10 mouse cellular contexts compared by ENCODE assay signal in genomic region chr11:99265220-99265619, GRCm38 (mm10). TPM values are rescaled to one million over a fixed set of nuclear protein-coding genes. Genes with fewer than 3 reads are reported as not detected.
DNase-seq lines count a peak whose midpoint lies in the region; ATAC-seq and TF ChIP-seq lines count a peak whose summit lies in the region.
"Had no signal": no experiment of that assay in that cellular context is flagged by ENCODE, and none has a peak within 500 bp of the region (broad histone marks: within the 10 kb centered on the region; RNA-seq: fewer than 3 reads in every experiment).

No protein-coding gene starts in this region.

- no peaks in the 10 kb centered on the region for H3K4me1 ChIP-seq in heart, embryonic 11.5 days (ENCODE audit: control insufficient read depth, insufficient read depth, low read length)
- no peaks in the 10 kb centered on the region for H3K4me1 ChIP-seq in kidney, postnatal 0 days (replicated peaks; ENCODE audit: insufficient read depth, low read length)
- H3K4me1 ChIP-seq in hindbrain, embryonic 16.5 days (ENCODE audit: control insufficient read depth, insufficient read depth, low read depth, low read length) = no peaks in the 10 kb centered on the region

- no peak overlapping the region for H3K4me3 ChIP-seq in heart, embryonic 11.5 days (ENCODE audit: low read depth, low read length)
- H3K4me3 ChIP-seq in kidney, postnatal 0 days (replicated peaks; ENCODE audit: low read depth, low read length) = no peak overlapping the region
- no peak overlapping the region for H3K4me3 ChIP-seq in hindbrain, embryonic 16.5 days (ENCODE audit: low read length)
- H3K4me3 ChIP-seq: limb, embryonic 13.5 days had no signal

- H3K9ac ChIP-seq in heart, embryonic 11.5 days (ENCODE audit: low read depth, low read length) = no peak overlapping the region
- no peak overlapping the region for H3K9ac ChIP-seq in kidney, postnatal 0 days (ENCODE audit: low read depth, low read length)
- H3K9ac ChIP-seq in hindbrain, embryonic 16.5 days (ENCODE audit: low read depth, low read length) = no peak overlapping the region
- H3K9ac ChIP-seq: limb, embryonic 13.5 days had no signal

- no peaks in the 10 kb centered on the region for H3K36me3 ChIP-seq in heart, embryonic 11.5 days (ENCODE audit: control insufficient read depth, insufficient read depth, low read length)
- H3K36me3 ChIP-seq in kidney, postnatal 0 days (ENCODE audit: insufficient read depth, low read length) = no peaks in the 10 kb centered on the region
- H3K36me3 ChIP-seq in hindbrain, embryonic 16.5 days (ENCODE audit: control insufficient read depth, insufficient read depth, low read length) = no peaks in the 10 kb centered on the region
- H3K36me3 ChIP-seq: limb, embryonic 13.5 days had no signal

- no peak overlapping the region for H3K4me2 ChIP-seq in heart, embryonic 11.5 days
- H3K4me2 ChIP-seq in kidney, postnatal 0 days (ENCODE audit: low read length) = no peak overlapping the region
- no peak overlapping the region for H3K4me2 ChIP-seq in hindbrain, embryonic 16.5 days (ENCODE audit: low read length)
- H3K4me2 ChIP-seq: limb, embryonic 13.5 days had no signal

- WGBS in heart, embryonic 11.5 days (ENCODE audit: insufficient replicate concordance) = 57% methylated on average over 9 of the region's 9 CpGs
- 67% methylated on average over 9 of the region's 9 CpGs for WGBS in kidney, postnatal 0 days
- WGBS in hindbrain, embryonic 16.5 days = 71% methylated on average over 9 of the region's 9 CpGs

- no peaks in the 10 kb centered on the region for H3K27me3 ChIP-seq in heart, embryonic 11.5 days (ENCODE audit: control insufficient read depth, insufficient read depth, low read length)
- no peaks in the 10 kb centered on the region for H3K27me3 ChIP-seq in kidney, postnatal 0 days (ENCODE audit: insufficient read depth, low read length)
- no peaks in the 10 kb centered on the region for H3K27me3 ChIP-seq in hindbrain, embryonic 16.5 days (replicated peaks; ENCODE audit: control insufficient read depth, insufficient read depth, low read length)
- H3K27me3 ChIP-seq: limb, embryonic 13.5 days had no signal

- DNase-seq in heart, adult 18-20 months = peak; percentile 25
- DNase-seq in cerebellum, postnatal 25 days = peak; percentile 77 to 84
- no peak for DNase-seq in kidney, postnatal 0 days (ENCODE audit: low spot score)
- DNase-seq in right cerebral cortex, adult 2 months (ENCODE audit: low spot score in 2 of 2) = peak; percentile 71 to 74
- DNase-seq in spleen, postnatal 14 days (ENCODE audit: low spot score in 2 of 2) = no peak
- DNase-seq in thymus, postnatal 0 days (ENCODE audit: low spot score) = no peak

- no peak for TF ChIP-seq CTCF in kidney, postnatal 0 days (IDR thresholded peaks at IDR 0.05; ENCODE audit: low read depth)

- ATAC-seq in heart, embryonic 11.5 days (replicated peaks; ENCODE audit: insufficient number of reproducible peaks, low FRiP score, low TSS enrichment) = no peak
- ATAC-seq in kidney, postnatal 0 days (replicated peaks; ENCODE audit: low FRiP score, low read depth) = no peak
- ATAC-seq in hindbrain, embryonic 16.5 days = no peak

- no peaks in the 10 kb centered on the region for H3K9me3 ChIP-seq in heart, embryonic 11.5 days (replicated peaks; ENCODE audit: control insufficient read depth, low read length)
- no peaks in the 10 kb centered on the region for H3K9me3 ChIP-seq in kidney, postnatal 0 days (replicated peaks; ENCODE audit: low read length)
- no peaks in the 10 kb centered on the region for H3K9me3 ChIP-seq in hindbrain, embryonic 16.5 days (ENCODE audit: control insufficient read depth, low read length)
- H3K9me3 ChIP-seq: limb, embryonic 13.5 days had no signal

- no peak overlapping the region for H3K27ac ChIP-seq in heart, embryonic 11.5 days (ENCODE audit: low read depth, low read length)
- 0 out of 2 replicates have a peak overlapping the region, but pooled peaks have one; percentile 1 for H3K27ac ChIP-seq in kidney, postnatal 0 days
- H3K27ac ChIP-seq in hindbrain, embryonic 16.5 days (ENCODE audit: low read depth, low read length) = no peak overlapping the region
- H3K27ac ChIP-seq: limb, embryonic 13.5 days had no signal

RNA-seq across cellular contexts. Expression of gene Krt24, which starts 19.8 kb away (rescaled TPM):
- total RNA-seq in heart, adult 18-20 months (2021) = not detected
- polyA plus RNA-seq in heart, embryonic 11.5 days (2014; fragmentation: Nextera tagmentation; extraction: Ambion mirVana) = not detected in 2 replicates
- not detected in 2 replicates for polyA plus RNA-seq in kidney, postnatal 0 days (2015; fragmentation: Nextera tagmentation; extraction: Ambion mirVana)
- 0.08 TPM in 1 of 2 replicates, not detected in the other for polyA plus RNA-seq in hindbrain, embryonic 16.5 days (2015; fragmentation: Nextera tagmentation; extraction: Ambion mirVana)
- 0.72 and 0.75 TPM in 2 replicates for polyA plus RNA-seq in thymus, postnatal 0 days (2015; fragmentation: Nextera tagmentation; extraction: Ambion mirVana)
- total RNA-seq: monocyte, adult 5-6 weeks had no signal

RNA-seq across cellular contexts. Expression of gene Krt222, which starts 21.3 kb away (rescaled TPM):
- total RNA-seq in heart, adult 18-20 months (2021) = 10 to 100 TPM; 27.8 to 33.0 TPM
- polyA plus RNA-seq in heart, embryonic 11.5 days (2014; fragmentation: Nextera tagmentation; extraction: Ambion mirVana) = 1.2 TPM in 2 replicates
- polyA plus RNA-seq in kidney, postnatal 0 days (2015; fragmentation: Nextera tagmentation; extraction: Ambion mirVana) = 0.29 and 0.33 TPM in 2 replicates
- 10.9 and 14.3 TPM in 2 replicates for polyA plus RNA-seq in hindbrain, embryonic 16.5 days (2015; fragmentation: Nextera tagmentation; extraction: Ambion mirVana)
- polyA plus RNA-seq in thymus, postnatal 0 days (2015; fragmentation: Nextera tagmentation; extraction: Ambion mirVana) = 1.7 and 2.0 TPM in 2 replicates

RNA-seq across cellular contexts. Expression of gene Smarce1, which starts 34.4 kb away (rescaled TPM):
- 10 to 100 TPM; 42.0 to 46.3 TPM for total RNA-seq in heart, adult 18-20 months (2021)
- 125 and 130 TPM in 2 replicates for polyA plus RNA-seq in heart, embryonic 11.5 days (2014; fragmentation: Nextera tagmentation; extraction: Ambion mirVana)
- polyA plus RNA-seq in kidney, postnatal 0 days (2015; fragmentation: Nextera tagmentation; extraction: Ambion mirVana) = 154 and 196 TPM in 2 replicates
- 225 and 246 TPM in 2 replicates for polyA plus RNA-seq in hindbrain, embryonic 16.5 days (2015; fragmentation: Nextera tagmentation; extraction: Ambion mirVana)
- 227 and 240 TPM in 2 replicates for polyA plus RNA-seq in thymus, postnatal 0 days (2015; fragmentation: Nextera tagmentation; extraction: Ambion mirVana)

RNA-seq across cellular contexts. Expression of gene Krt25, which starts 57.5 kb away (rescaled TPM):
- total RNA-seq in heart, adult 18-20 months (2021) = not detected
- polyA plus RNA-seq in heart, embryonic 11.5 days (2014; fragmentation: Nextera tagmentation; extraction: Ambion mirVana) = not detected in 2 replicates
- 0.08 and 0.09 TPM in 2 replicates for polyA plus RNA-seq in kidney, postnatal 0 days (2015; fragmentation: Nextera tagmentation; extraction: Ambion mirVana)
- polyA plus RNA-seq in hindbrain, embryonic 16.5 days (2015; fragmentation: Nextera tagmentation; extraction: Ambion mirVana) = 0.67 and 1.4 TPM in 2 replicates
- 0.35 and 0.39 TPM in 2 replicates for polyA plus RNA-seq in thymus, postnatal 0 days (2015; fragmentation: Nextera tagmentation; extraction: Ambion mirVana)
- total RNA-seq: monocyte, adult 5-6 weeks had no signal
- polyA plus RNA-seq: limb, embryonic 13.5 days had no signal

Comparison
In these comparisons a context has a peak if more than half of its experiments do, and no peak if none do; other contexts are left out.
1. DNase-seq: peak in heart, adult 18-20 months (2 of 2), cerebellum, postnatal 25 days (2 of 2) and right cerebral cortex, adult 2 months (2 of 2); none in kidney, postnatal 0 days (single experiment), spleen, postnatal 14 days (0 of 2) and thymus, postnatal 0 days (single experiment).